Mouse (Mus musculus): ENCODE measurements around the gene Ppp1cc.

Gene Ppp1cc

DNA sequence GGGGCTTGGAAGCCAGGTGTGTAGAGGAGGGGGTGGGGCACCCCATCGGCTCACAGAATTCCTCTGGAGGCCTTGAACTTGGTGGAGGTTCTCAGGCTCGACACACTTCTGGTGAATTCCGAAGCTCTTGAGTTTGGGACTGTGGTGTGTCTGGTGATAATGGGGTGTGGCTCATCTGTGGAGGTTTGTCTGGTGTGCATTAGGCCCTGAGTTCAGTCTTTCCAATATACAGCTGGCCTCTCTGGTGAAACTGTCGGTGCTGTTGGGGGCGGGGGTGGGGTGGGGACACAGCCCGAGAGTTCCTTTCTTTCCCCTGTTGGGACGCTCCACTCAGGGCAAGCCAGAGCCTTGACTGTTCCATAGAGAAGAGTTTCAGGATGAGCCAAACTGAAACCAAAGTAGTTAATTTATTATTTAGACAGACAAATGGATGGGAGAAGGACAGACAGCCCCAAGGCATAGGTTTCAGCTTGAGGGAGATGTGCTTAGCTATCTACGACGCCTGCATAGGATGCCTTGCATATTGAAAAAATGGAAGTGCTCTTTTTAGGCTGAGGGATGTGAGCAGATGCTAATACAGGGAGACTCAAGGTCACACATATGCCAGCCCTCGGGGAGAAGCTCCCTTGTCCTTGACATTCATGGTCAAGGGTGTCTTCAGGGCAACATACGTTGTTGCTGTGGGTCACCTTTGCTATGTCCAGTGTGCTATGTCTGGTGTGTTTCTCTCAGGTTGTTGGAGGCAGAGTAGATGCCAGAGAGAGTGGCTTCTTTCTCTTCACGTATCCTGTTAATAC lies 60.2 kb downstream of the Ppp1cc start:
- DNase-seq: no peak

GRCm38 (mm10) chr5:122218928-122219327 lies 60.9 kb downstream of the Ppp1cc start:
- DNase-seq: no peak

- DNase-seq: peak; percentile 52 to 88
These were observed 61.9 kb downstream of the Ppp1cc start for GRCm38 (mm10) chr5:122219655-122220629.

- DNase-seq: no peak
These were observed 63.0 kb downstream of the Ppp1cc start for GRCm38 (mm10) chr5:122221085-122221484.

- DNase-seq: no peak
These were observed 66.2 kb downstream of the Ppp1cc start for GRCm38 (mm10) chr5:122224291-122224690.

Data from kidney, postnatal 25 days (tissue).